Mouse (Mus musculus) embryo, embryonic 10.5 days (tissue): Measurements from ENCODE around the gene Med24.

Experiments used
- DNase-seq: peaks from one replicate; pipeline ENCODE4 v3.0.0-alpha.2; 2015; ENCODE audit warnings: low spot score

Med24 gene

GRCm38 (mm10) chr11:98729119-98729588, at the start of gene Med24:
Med24 (minus strand) TSS chr11:98729435.
- peak; percentile 96 for DNase-seq

DNA sequence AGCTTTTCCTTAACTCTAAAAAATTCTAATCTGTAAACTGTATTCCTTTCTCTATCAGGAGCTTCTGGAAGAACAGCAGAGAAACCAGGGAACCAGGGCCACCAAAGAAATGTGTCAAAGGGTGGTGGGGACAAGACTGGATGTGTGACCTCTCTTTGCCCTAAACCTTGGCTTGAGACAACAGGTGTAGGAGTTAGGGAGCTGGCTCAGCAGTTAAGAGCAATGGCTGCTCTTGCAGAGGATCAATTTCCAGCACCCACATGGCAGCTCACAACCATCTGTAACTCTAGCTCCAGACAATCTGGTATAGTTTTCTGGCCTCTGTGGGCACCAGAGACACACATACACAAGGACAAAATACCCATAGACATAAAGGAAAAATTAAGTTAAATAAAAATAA, 48.7 kb upstream of the Med24 start:
- DNase-seq = no peak

- peak; percentile 77 for DNase-seq
Observed at GRCm38 (mm10) chr11:98776843-98777590, 47.8 kb upstream of the Med24 start.

GRCm38 (mm10) chr11:98776052-98776764, 47.0 kb upstream of the Med24 start:
- DNase-seq = no peak

GRCm38 (mm10) chr11:98775348-98776051, 46.3 kb upstream of the Med24 start:
- peak; percentile 97 for DNase-seq

DNA sequence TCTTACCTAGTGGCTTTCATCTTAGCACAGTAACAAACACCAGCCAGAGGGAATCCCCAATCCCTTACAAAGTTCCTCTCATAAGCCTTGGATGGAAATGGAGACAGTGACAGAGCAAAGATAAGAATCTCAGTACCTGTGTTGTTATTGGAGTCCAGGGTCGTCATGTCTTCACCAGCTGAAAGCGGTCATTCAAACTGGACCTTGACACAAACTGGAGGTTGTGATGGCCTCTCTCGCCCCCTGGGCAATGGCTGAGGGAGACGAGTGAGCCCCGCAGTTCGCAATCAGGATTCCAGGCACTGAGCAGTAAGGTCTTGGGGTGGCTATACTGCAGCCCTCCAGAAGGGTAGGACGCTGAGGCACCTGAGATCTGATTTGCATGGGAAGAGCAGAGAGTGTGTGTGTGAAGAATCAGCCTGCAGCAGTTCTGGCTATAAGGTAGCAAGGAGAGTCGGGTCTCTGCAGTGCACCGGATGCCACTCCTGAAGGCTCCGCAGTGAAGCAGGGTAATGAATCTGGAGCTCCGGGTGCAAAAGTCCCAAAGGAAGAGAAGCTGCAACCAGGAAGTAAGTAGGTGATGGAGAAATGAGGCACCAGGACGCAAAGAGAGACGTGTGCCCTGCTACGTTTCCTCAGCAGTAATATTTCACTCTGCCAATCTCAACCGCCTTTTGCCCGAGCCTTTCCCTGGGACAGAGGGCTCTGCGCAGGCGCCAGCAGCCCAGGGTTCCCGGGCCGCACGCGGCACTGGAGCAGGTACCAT, 45.5 kb upstream of the Med24 start, which contains the start of gene Nr1d1:
Nr1d1 (minus strand) TSS at position 752 of the 766 bp plus-strand sequence.
- no peak for DNase-seq

DNA sequence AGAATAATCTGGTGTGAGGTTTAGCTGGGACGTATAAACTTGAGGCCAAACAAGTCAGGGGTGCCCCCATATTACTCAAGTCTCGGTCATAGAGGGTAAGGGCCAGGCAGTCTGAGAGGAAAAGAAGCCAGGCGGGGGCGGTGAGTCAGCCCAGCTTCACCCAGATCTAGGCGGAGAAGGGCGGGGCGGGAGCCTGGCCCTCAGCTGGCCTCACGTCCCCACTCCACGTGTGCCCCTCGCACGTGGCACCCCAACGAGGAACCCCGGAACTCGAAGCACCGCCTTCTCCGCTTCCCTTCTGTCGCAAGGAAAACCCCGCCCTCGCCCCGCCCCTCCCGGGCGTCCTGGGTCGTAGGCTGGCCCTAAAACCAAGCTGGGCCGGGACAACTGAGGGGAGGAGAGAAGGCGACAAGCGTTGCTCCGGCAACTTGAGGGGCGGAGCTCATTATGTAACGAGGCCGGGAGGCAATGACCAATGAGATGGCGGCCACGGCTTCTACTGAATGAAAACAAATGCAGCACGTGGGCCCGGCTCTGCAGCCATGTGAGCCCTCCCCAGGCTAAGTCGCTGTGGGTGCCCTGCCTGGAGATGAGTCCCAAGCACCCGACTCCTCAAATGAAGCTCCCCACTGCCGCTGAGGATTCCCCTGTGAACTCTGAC, 44.5 kb upstream of the Med24 start:
- peak; percentile 98 for DNase-seq

- no peak for DNase-seq
Observed at GRCm38 (mm10) chr11:98772667-98773171, 43.5 kb upstream of the Med24 start.

DNA sequence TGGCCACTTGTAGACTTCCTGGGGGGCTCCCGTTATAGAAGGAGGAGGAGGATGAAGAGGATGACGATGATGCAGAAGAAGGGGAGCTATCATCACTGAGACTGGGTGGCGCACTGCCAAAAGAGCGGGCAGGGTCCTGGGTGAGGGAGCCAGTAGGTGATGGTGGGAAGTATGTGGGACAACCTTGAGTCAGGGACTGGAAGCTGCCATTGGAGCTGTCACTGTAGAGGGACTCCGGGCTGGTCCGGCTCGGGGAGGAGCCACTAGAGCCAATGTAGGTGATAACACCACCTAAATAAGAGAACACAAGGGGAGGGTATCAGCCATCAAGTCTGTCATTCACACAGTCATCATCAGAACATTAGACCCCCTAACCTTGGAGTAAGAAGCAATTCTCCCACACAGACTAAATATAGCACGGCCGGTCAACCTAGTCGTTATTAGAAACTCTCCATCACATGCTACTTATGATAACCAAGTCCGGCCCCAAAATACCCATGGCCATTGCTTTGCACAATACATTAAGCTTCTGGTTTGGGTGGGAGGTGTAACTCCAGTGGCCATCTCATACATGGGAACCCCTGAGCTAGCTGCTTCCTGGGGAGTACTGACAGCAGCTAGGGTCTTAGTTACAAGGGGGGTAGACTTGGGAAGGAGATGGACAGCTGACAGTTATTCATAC, 42.8 kb upstream of the Med24 start:
- DNase-seq = no peak

GRCm38 (mm10) chr11:98771131-98771530, 41.9 kb upstream of the Med24 start:
- no peak for DNase-seq

- no peak for DNase-seq
Observed at GRCm38 (mm10) chr11:98770096-98770975, 41.1 kb upstream of the Med24 start.

GRCm38 (mm10) chr11:98769007-98769954, 40.0 kb upstream of the Med24 start:
- DNase-seq = no peak

GRCm38 (mm10) chr11:98768127-98769006, 39.1 kb upstream of the Med24 start:
- no peak for DNase-seq

- DNase-seq = no peak
Observed at GRCm38 (mm10) chr11:98767713-98768112, 38.5 kb upstream of the Med24 start.

- DNase-seq = peak; percentile 71
Observed at GRCm38 (mm10) chr11:98767276-98767675, 38.0 kb upstream of the Med24 start.

- no peak for DNase-seq
Observed at GRCm38 (mm10) chr11:98766816-98767215, 37.6 kb upstream of the Med24 start.

DNA sequence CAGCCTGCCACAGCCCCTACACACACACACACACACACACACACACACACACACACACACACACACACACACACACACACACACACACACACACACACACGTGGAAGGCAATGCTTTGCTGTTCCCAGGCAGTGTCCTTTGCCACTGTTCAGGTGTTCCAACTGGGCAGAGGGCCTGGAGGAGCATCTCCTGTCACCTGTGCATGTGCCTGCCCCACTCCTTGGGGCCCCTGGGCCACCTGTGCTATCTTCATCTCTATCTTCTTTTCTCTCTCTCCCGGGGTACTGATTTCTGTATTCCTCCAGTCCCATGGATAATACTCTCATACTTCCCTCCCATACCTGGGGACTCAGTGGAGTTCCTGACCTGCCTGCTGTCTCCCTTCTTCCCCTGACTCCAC, 37.1 kb upstream of the Med24 start:
- DNase-seq = no peak
